Mouse (Mus musculus): ENCODE results near the gene Pi4k2b.

GRCm38 (mm10) chr5:52743231-52743630, 1.9 kb downstream of the Pi4k2b start:
- TF ChIP-seq CTCF (IDR thresholded peaks at IDR 0.05; ENCODE audit: control insufficient read depth, insufficient read depth, insufficient replicate concordance, low read depth, low read length) = no peak
- TF ChIP-seq POLR2A (IDR thresholded peaks at IDR 0.05; ENCODE audit: control insufficient read depth, low read depth, low read length) = no peak

Data from testis, adult 2 months (tissue).